Mouse (Mus musculus) heart, adult 2 months (tissue): ENCODE measurements around the gene Glud1. TPM values are rescaled to one million over a fixed set of nuclear protein-coding genes. Genes with fewer than 3 reads are reported as not detected.
"Not testable (repeated sequence)": the region's sequence is repeated elsewhere in the genome, so short reads cannot be mapped to it uniquely, and the experiment has no call there.

ENCODE experiments used
- DNase-seq, 2 experiments: peaks; one replicate each; pipeline ENCODE4 v3.0.0; 2021
- H3K27ac ChIP-seq: fragments of 200-600 bp; 2 replicates; pipeline ENCODE4 v1.8.1; 2022
- H3K27me3 ChIP-seq: fragments of 200-500 bp; 2 replicates; pipeline ENCODE4 v1.6.1; 2012; ENCODE audit warnings: mild to moderate bottlenecking, low read length, inconsistent platforms, mixed read lengths; ENCODE audit not compliant: control insufficient read depth, insufficient read depth
- H3K36me3 ChIP-seq: fragments of 200-500 bp; 2 replicates; pipeline ENCODE4 v1.6.1; 2012; ENCODE audit warnings: low read length, inconsistent platforms; ENCODE audit not compliant: control insufficient read depth, insufficient read depth
- H3K4me1 ChIP-seq: fragments of 200-500 bp; 2 replicates; pipeline ENCODE4 v1.6.1; 2011; ENCODE audit warnings: low read length; ENCODE audit not compliant: control insufficient read depth, insufficient read depth
- H3K4me3 ChIP-seq: fragments of 200-600 bp; 2 replicates; pipeline ENCODE4 v1.8.1; 2022
- H3K79me2 ChIP-seq: fragments of 200-500 bp; replicated peaks from 2 replicates; pipeline ENCODE4 v1.6.1; 2012; ENCODE audit warnings: mild to moderate bottlenecking, inconsistent platforms, low read length, moderate library complexity, mixed read lengths; ENCODE audit not compliant: control insufficient read depth, insufficient read depth
- H3K9ac ChIP-seq: fragments of 200-500 bp; 2 replicates; pipeline ENCODE4 v1.6.1; 2012; ENCODE audit warnings: low read depth, mild to moderate bottlenecking, control low read depth, inconsistent platforms, low read length, mixed read lengths
- CTCF ChIP-seq: fragments of 200-600 bp; IDR thresholded peaks from 2 replicates; pipeline ENCODE4 v1.8.1; 2022; ENCODE audit warnings: antibody characterized with exemption, mild to moderate bottlenecking, moderate library complexity
- EP300 ChIP-seq: fragments of 200-500 bp; IDR thresholded peaks from 2 replicates; pipeline ENCODE4 v1.6.1; 2011; ENCODE audit warnings: low read depth, low read length, control low read depth; ENCODE audit not compliant: insufficient read depth
- POLR2A ChIP-seq: fragments of 200-500 bp; IDR thresholded peaks from 2 replicates; pipeline ENCODE4 v1.6.1; 2011; ENCODE audit warnings: mild to moderate bottlenecking, low read depth, low read length, control low read depth; ENCODE audit not compliant: insufficient read depth
- WGBS: fragments of 180-500 bp; shearing (Covaris S2); methylation state at CpG from one replicate; pipeline ENCODE4 v1.1.7; 2018; 5-methylcytosine and 5-hydroxymethylcytosine counted together
- intact Hi-C: fragments of 180-260 bp; cut with DNase I; formaldehyde crosslinking; loops from one replicate; pipeline ENCODE4 v1.15.1; 2025
- polyA plus RNA-seq: library from polyadenylated mRNA; depleted of rRNA; stranded (reverse); fragments of >200 nt; gene quantifications from 2 replicates; pipeline ENCODE4 v1.2.3, GENCODE M21; 2012
- total RNA-seq, 2 experiments: library from RNA; stranded (reverse); gene quantifications; 2 replicates each; pipeline ENCODE4 v1.2.3; 2021

Glud1 gene
- total and polyA plus RNA-seq, 3 experiments = 52.1 to 148 (median 127) TPM

- no peak for DNase-seq
- Histone ChIP-seq H3K4me1 (peaks cover 7% of the 10 kb centered on the region), H3K9ac (no peak overlapping the region), H3K27ac (no peak overlapping the region), H3K27me3 (no peaks in the 10 kb centered on the region), H3K36me3 (no peaks in the 10 kb centered on the region), H3K79me2 (no peaks in the 10 kb centered on the region), H3K4me3 (no peak overlapping the region)
- intact Hi-C loops = loop anchor here (10.0 kb wide), 1 partner anchor 275 kb away; the partner anchor contains the start of gene Anxa8
- 64% methylated on average over 5 of the region's 5 CpGs for WGBS
- TF ChIP-seq EP300 = no peak
- no peak for TF ChIP-seq CTCF
- no peak for TF ChIP-seq POLR2A
These were observed 49.2 kb downstream of the Glud1 start for GRCm38 (mm10) chr14:34359676-34360244.

GRCm38 (mm10) chr14:34360251-34360650 lies 49.7 kb downstream of the Glud1 start:
- no peaks in the 10 kb centered on the region for H3K79me2 ChIP-seq
- intact Hi-C loops = no loop called here
- no peak overlapping the region for H3K27ac ChIP-seq
- 66% methylated on average over 6 of the region's 6 CpGs for WGBS
- DNase-seq = no peak
- no peak overlapping the region for H3K9ac ChIP-seq
- no peak overlapping the region for H3K4me3 ChIP-seq
- peaks cover 7% of the 10 kb centered on the region for H3K4me1 ChIP-seq
- H3K27me3 ChIP-seq = no peaks in the 10 kb centered on the region
- no peaks in the 10 kb centered on the region for H3K36me3 ChIP-seq
- TF ChIP-seq EP300 (no peak), POLR2A (no peak)

- TF ChIP-seq CTCF (no peak), POLR2A (no peak), EP300 (no peak)
- DNase-seq = no peak
- intact Hi-C loops = loop anchor here (2.0 kb wide), 1 partner anchor 51 kb away; the partner anchor contains the start of genes Glud1 and Shld2
- H3K27ac ChIP-seq = no peak overlapping the region
- no peaks in the 10 kb centered on the region for H3K27me3 ChIP-seq
- no peak overlapping the region for H3K9ac ChIP-seq
- H3K4me1 ChIP-seq = peaks cover 7% of the 10 kb centered on the region
- H3K4me3 ChIP-seq = no peak overlapping the region
- no peaks in the 10 kb centered on the region for H3K36me3 ChIP-seq
- WGBS = 62% methylated on average over 4 of the region's 4 CpGs
- no peaks in the 10 kb centered on the region for H3K79me2 ChIP-seq
These were observed 51.6 kb downstream of the Glud1 start for GRCm38 (mm10) chr14:34362135-34362534.

- Histone ChIP-seq H3K27me3 (no peaks in the 10 kb centered on the region), H3K79me2 (no peaks in the 10 kb centered on the region), H3K9ac (peak overlapping the region; percentile 29; the same call in 1 of the 2 replicates), H3K4me3 (peak overlapping the region; percentile 62), H3K36me3 (no peaks in the 10 kb centered on the region), H3K27ac (peak overlapping the region; percentile 87), H3K4me1 (peaks cover 7% of the 10 kb centered on the region)
- intact Hi-C loops = loop anchor here (1.0 to 2.0 kb wide), 2 partner anchors 52 to 90 kb away; partner anchors contain the start of genes Glud1 and Shld2
- TF ChIP-seq POLR2A = no peak
- TF ChIP-seq EP300 = peak; percentile 50; the same call in 1 of the 2 replicates
- TF ChIP-seq CTCF = peak; percentile 82
- 42% methylated on average over 18 of the region's 18 CpGs for WGBS
- peak; percentile 75 to 76 for DNase-seq
These were observed 52.4 kb downstream of the Glud1 start for GRCm38 (mm10) chr14:34362726-34363445.

GRCm38 (mm10) chr14:34363490-34364253 lies 53.1 kb downstream of the Glud1 start:
- intact Hi-C loops = loop anchor here (1.0 to 2.0 kb wide), 2 partner anchors 53 to 90 kb away; partner anchors contain the start of genes Glud1 and Shld2

GRCm38 (mm10) chr14:34364254-34365146 lies 54.0 kb downstream of the Glud1 start:
- H3K4me1 ChIP-seq, H3K79me2 ChIP-seq, DNase-seq, H3K27me3 ChIP-seq, H3K36me3 ChIP-seq, intact Hi-C loops: not testable (repeated sequence)
- peak overlapping the region; percentile 55 for H3K9ac ChIP-seq
- WGBS = 83% methylated on average over 15 of the region's 15 CpGs
- H3K27ac ChIP-seq = peak overlapping the region; percentile 87
- H3K4me3 ChIP-seq = peak overlapping the region; percentile 62

More at GRCm38 (mm10) chr14:34363490-34364253, 53.1 kb downstream of the Glud1 start:
- WGBS = 2% methylated on average over 32 of the region's 32 CpGs
- Histone ChIP-seq H3K36me3 (no peaks in the 10 kb centered on the region), H3K9ac (peak overlapping the region; percentile 55), H3K27me3 (no peaks in the 10 kb centered on the region), H3K4me1 (peaks cover 5% of the 10 kb centered on the region), H3K4me3 (peak overlapping the region; percentile 62), H3K79me2 (no peaks in the 10 kb centered on the region), H3K27ac (peak overlapping the region; percentile 87)
- peak; percentile 84 to 86 for DNase-seq
- TF ChIP-seq EP300 (peak; percentile 39; the same call in 1 of the 2 replicates), POLR2A (peak; percentile 72), CTCF (peak; percentile 75)
